Mouse (Mus musculus) embryonic stem cell, embryonic (primary cell): Measurements from ENCODE around the gene Spata25.

Experiments
- CTCF ChIA-PET, 4 experiments: fragments of 300-600 bp in 2 of 4; fragments of 350-600 bp in 2 of 4; sonication (Branson Sonifier 250); formaldehyde crosslinking; loops; one replicate each; lab custom pipeline; 2022; ENCODE audit warnings: inconsistent platforms in 2 of 4; lab: Charles Lee
- POLR2A ChIA-PET, 4 experiments: fragments of 300-600 bp in 2 of 4; fragments of 350-600 bp in 2 of 4; sonication (Branson Sonifier 250); formaldehyde crosslinking; loops; one replicate each; lab custom pipeline; 2022; ENCODE audit warnings: antibody characterized with exemption in 4 of 4, inconsistent platforms in 1 of 4; lab: Charles Lee

The Spata25 gene

DNA sequence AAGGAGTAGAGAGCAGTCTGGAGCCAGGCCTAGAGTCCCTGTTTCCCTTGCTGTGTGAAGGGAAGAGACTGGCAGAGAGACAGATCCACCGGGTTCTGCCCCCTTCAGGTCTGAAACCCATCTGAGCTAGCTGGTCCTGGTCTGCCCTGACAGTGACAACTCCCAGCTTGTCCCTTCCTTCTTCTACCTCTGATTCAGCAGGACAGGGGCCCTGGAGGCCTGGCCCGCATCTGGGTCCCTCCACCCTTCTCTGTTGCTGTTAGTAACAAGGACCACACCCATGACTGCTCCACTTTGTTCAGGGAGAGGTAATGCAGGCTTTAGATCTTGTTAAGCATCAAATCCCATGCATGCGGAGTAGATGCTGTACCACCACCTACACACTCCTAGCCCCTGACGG, 39.9 kb downstream of the Spata25 start:
- CTCF ChIA-PET: interaction anchor here in 3 of 4 experiments (0.7 to 1.3 kb wide), 4 partner anchors 8 to 79 kb away, joined by 3 to 4 read pairs (median 3); partner anchors contain the start of gene Tnnc2 (in 1 of the 3)
- POLR2A ChIA-PET: interaction anchor here in 3 of 4 experiments (0.6 to 24.1 kb wide), 17 partner anchors 10 to 103 kb away, joined by 3 to 694 read pairs (median 7); partner anchors contain the start of genes Acot8 (in 3 of the 3), Zswim3 (in 3 of the 3), Ube2c (in 2 of the 3) and Zswim1 (in 2 of the 3)

DNA sequence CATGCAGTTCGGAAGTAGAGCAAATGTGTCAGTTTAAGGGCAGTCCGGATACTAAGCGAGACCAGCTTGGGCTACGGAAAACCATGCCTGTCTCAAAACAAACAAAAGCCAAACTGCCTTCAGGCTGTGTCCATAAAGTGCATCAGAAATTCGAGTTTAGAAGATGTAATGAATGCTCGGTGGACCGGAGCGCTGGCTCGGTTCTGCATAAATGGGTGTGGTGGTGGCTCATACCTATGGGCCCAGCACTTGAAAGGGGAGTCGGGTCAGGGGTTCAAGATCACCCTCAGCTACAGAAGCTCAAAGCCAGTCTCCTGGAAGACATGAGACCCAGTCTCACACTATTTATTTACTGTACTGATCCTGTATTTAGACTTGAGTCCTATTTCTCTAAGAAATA, 40.6 kb downstream of the Spata25 start:
- ChIA-PET POLR2A (interaction anchor here in 3 of 4 experiments (0.6 to 24.1 kb wide), 20 partner anchors 9 to 1580 kb away, joined by 3 to 694 read pairs (median 6); partner anchors contain the start of genes Acot8 (in 3 of the 3), Zswim3 (in 3 of the 3), Ube2c (in 2 of the 3) and Zswim1 (in 2 of the 3)), CTCF (interaction anchor here in 1 of 4 experiments (0.9 kb wide), 1 partner anchor 11 kb away, joined by 3 read pairs; no protein-coding TSS in a partner anchor)

DNA sequence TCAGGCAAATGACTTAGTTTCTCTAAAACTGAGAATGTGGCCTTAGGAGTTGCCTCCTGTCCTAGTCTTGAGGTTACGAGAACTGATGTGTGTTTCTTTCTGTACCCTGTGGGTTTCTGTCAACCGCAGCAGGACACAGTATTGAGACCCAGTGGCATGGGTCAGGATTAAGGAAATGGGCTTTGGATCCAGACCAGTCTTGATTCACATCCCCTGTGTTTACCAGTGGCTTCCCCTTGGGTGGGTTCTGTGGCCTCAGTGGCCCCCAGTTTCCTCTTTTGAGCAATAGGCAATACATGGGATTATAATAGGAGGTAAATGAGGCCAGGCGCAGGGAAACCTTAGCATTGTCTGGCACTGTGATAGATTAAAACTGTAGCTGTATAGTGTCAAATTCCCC, 41.3 kb downstream of the Spata25 start:
- ChIA-PET CTCF (interaction anchor here in 3 of 4 experiments (0.9 to 5.3 kb wide), 5 partner anchors 7 to 18 kb away, joined by 3 to 91 read pairs (median 3); partner anchors contain the start of genes Acot8 (in 1 of the 3) and Zswim3 (in 1 of the 3)), POLR2A (interaction anchor here in 2 of 4 experiments (0.6 to 24.1 kb wide), 25 partner anchors 6 to 230 kb away, joined by 3 to 694 read pairs (median 10); partner anchors contain the start of genes Acot8 (in 2 of the 2), Ube2c (in 2 of the 2), Zswim1 (in 2 of the 2) and Zswim3 (in 2 of the 2))

GRCm38 (mm10) chr2:164786388-164786885, 41.9 kb downstream of the Spata25 start:
- POLR2A ChIA-PET: interaction anchor here (0.7 to 23.4 kb wide), 36 partner anchors 7 to 343 kb away, joined by 3 to 366 read pairs (median 6); partner anchors contain the start of genes Acot8 (in 2 of the 4), Sdc4 (in 2 of the 4), Ube2c (in 2 of the 4) and Zswim1 (in 2 of the 4)
- CTCF ChIA-PET: interaction anchor here (0.6 to 5.3 kb wide), 14 partner anchors 7 to 81 kb away, joined by 3 to 91 read pairs (median 5); partner anchors contain the start of genes Acot8 (in 1 of the 4), Ube2c (in 1 of the 4) and Zswim3 (in 1 of the 4)

DNA sequence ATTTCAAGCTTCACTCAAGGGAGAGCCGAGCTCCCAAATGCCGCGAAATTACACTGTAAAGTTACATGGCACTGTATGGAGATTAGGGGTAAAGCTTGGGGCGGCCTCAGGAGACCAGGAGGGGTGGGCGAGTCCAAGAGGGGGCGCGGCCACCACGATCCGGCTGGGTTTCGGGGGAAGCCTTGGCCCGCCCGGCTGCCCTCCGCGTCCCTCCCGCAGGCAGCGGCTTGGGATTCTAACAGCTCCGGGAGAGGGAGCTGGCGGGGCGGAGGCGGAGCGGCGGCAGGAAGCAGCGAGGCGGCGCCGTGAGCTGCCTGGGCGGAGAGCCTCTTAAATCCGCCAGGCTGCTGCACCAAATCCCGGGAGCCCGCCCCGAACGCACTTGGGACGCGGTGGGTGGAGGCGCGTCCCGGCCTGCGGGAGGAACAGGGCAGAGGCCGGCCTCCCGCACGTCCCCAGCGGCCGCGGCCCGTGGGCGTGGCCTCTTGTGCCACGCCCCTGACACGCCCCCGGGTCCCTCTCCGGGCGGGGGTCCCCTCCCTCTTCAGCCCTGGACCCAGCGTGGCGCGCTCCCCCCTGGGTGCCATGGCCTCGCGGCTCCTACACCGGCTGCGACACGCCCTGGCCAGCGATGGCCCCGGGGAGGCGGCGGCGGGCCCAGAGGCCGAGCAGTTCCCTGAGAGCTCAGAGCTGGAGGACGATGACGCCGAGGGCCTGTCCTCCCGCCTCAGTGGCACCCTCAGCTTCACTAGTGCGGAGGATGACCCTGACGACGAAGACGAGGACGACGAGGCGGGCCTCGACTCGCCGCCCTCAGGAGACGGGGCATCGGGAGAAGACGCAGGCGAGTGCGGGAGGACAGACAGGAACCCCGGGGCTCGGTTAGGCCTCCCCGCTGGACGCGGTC, 42.6 kb downstream of the Spata25 start, which contains the start of gene Snx21:
Gene Snx21, plus strand, starts transcription at position 343 of the 907 bp plus-strand sequence.
- ChIA-PET CTCF (interaction anchor here (0.6 to 5.3 kb wide), 27 partner anchors 8 to 587 kb away, joined by 3 to 91 read pairs (median 4); partner anchors contain the start of genes Acot8 (in 1 of the 4), Ctsa (in 1 of the 4), Neurl2 (in 1 of the 4) and Ube2c (in 1 of the 4)), POLR2A (interaction anchor here (0.7 to 23.4 kb wide), 48 partner anchors 8 to 342 kb away, joined by 3 to 366 read pairs (median 4); partner anchors contain the start of genes Acot8 (in 3 of the 4), Ube2c (in 3 of the 4), Zswim3 (in 3 of the 4) and Ctsa (in 2 of the 4))

- ChIA-PET CTCF (interaction anchor here (0.6 to 5.3 kb wide), 53 partner anchors 8 to 395 kb away, joined by 3 to 91 read pairs (median 4); partner anchors contain the start of genes Acot8 (in 2 of the 4), Ube2c (in 2 of the 4), Zswim3 (in 2 of the 4) and Ctsa (in 1 of the 4)), POLR2A (interaction anchor here (0.6 to 23.4 kb wide), 41 partner anchors 8 to 115 kb away, joined by 3 to 366 read pairs (median 6); partner anchors contain the start of genes Acot8 (in 3 of the 4), Ube2c (in 3 of the 4), Zswim3 (in 3 of the 4) and Ctsa (in 2 of the 4))
These were observed 43.4 kb downstream of the Spata25 start for GRCm38 (mm10) chr2:164784869-164785420.

GRCm38 (mm10) chr2:164783926-164784581, 44.3 kb downstream of the Spata25 start:
- POLR2A ChIA-PET: interaction anchor here (0.6 to 23.4 kb wide), 25 partner anchors 9 to 394 kb away, joined by 3 to 366 read pairs (median 6); partner anchors contain the start of genes Ube2c (in 3 of the 4), Acot8 (in 2 of the 4), Zswim1 (in 2 of the 4) and Zswim3 (in 2 of the 4)
- CTCF ChIA-PET: interaction anchor here (0.5 to 5.3 kb wide), 51 partner anchors 10 to 1533 kb away, joined by 3 to 91 read pairs (median 4); partner anchors contain the start of genes Acot8 (in 2 of the 4), Ube2c (in 2 of the 4), Zswim3 (in 2 of the 4) and Ctsa (in 1 of the 4)

- ChIA-PET CTCF (interaction anchor here in 3 of 4 experiments (1.0 to 5.3 kb wide), 5 partner anchors 10 to 12 kb away, joined by 3 to 42 read pairs (median 4); no protein-coding TSS in a partner anchor), POLR2A (interaction anchor here in 2 of 4 experiments (1.0 to 23.4 kb wide), 7 partner anchors 9 to 338 kb away, joined by 3 to 366 read pairs (median 5); partner anchors contain the start of genes Acot8 (in 1 of the 2), Sdc4 (in 1 of the 2), Ube2c (in 1 of the 2) and Zswim1 (in 1 of the 2))
These were observed 46.5 kb downstream of the Spata25 start for GRCm38 (mm10) chr2:164781876-164782275.

DNA sequence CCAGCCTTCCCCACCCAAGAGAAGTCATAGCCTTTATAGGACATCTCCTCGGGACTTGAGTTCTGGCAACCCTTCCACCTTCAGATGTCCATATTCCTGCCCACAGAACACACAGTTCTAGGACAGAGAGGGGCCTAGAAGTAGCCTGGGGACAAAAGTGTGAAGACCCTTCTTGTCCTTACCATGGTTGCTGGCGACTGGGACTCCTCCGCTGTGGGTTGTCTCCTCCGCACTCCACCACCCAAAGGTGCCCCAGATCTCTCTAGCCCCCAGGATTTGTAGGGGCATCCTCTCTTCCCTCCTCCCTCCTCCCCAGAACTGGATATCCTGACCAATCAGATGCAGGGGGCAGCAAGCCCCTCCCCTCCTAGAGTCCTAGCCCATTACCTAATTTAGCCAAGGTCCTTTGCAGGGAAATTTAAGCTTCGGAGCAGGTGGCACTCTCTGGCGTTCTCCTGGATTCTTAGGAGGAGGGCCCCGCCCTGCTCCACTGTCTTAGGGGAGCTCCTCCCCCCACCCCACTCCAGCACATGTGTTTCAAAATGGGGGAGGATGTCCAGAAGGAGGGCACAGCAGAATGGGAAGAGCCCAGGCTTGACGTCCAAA, 48.8 kb downstream of the Spata25 start, which contains the start of gene Tnnc2:
Gene Tnnc2, minus strand, starts transcription at position 487 of the 606 bp plus-strand sequence.
- ChIA-PET POLR2A (interaction anchor here (0.6 to 23.4 kb wide), 15 partner anchors 10 to 1207 kb away, joined by 3 to 366 read pairs (median 5); partner anchors contain the start of genes Acot8 (in 3 of the 4), Zswim3 (in 3 of the 4), Ube2c (in 2 of the 4) and Zswim1 (in 1 of the 4)), CTCF (interaction anchor here in 3 of 4 experiments (0.6 to 1.7 kb wide), 4 partner anchors 9 to 15 kb away, joined by 3 to 6 read pairs (median 4); no protein-coding TSS in a partner anchor)

GRCm38 (mm10) chr2:164778809-164779208, 49.5 kb downstream of the Spata25 start:
- ChIA-PET POLR2A (interaction anchor here in 2 of 4 experiments (1.5 to 23.4 kb wide), 3 partner anchors 13 to 26 kb away, joined by 3 to 366 read pairs (median 5); partner anchors contain the start of genes Acot8 (in 1 of the 2), Ube2c (in 1 of the 2) and Zswim3 (in 1 of the 2)), CTCF (interaction anchor here in 2 of 4 experiments (1.1 to 2.2 kb wide), 2 partner anchors 15 kb away, joined by 3 to 6 read pairs; no protein-coding TSS in a partner anchor)

- ChIA-PET POLR2A (interaction anchor here in 3 of 4 experiments (0.6 to 23.4 kb wide), 10 partner anchors 8 to 63 kb away, joined by 3 to 366 read pairs (median 6); partner anchors contain the start of genes Acot8 (in 2 of the 3), Zswim3 (in 2 of the 3), Snx21 (in 1 of the 3) and Ube2c (in 1 of the 3)), CTCF (interaction anchor here (1.1 to 2.2 kb wide), 6 partner anchors 15 to 21 kb away, joined by 3 to 14 read pairs (median 6); no protein-coding TSS in a partner anchor)
These were observed 50.4 kb downstream of the Spata25 start for GRCm38 (mm10) chr2:164778015-164778287.

DNA sequence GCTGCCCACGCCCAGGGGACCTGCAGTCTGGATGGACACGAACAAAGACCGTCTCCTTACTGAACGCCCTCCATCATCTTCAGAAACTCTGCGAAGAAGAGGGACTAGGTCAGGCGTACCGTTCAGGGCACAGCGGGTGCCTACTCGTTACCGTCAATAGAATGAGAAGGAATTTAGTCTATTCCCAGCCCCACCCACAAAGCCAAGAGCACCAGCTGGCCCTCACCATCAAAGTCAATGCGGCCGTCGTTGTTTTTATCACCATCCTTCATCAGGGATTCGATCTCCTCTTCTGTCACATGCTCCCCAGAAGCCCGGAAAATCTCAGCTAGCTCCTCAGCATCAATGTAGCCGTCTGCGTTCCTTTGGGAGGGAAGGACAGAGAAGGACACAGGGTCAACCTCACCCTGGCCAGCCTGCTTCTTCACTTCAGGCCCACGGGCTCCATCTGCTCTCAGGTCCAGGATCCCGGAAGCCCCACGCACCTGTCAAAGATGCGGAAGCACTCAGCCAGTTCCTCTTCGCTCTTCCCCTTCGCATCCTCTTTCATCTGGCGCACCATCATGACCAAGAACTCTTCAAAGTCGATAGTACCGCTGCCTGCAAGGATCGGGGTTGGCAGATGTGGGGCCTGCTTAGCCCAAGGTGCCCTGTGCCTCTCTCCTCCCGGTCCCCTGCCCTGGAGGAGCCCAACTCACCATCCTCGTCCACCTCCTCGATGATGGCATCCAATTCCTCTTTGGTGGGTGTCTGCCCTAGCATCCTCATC, 50.9 kb downstream of the Spata25 start:
- ChIA-PET POLR2A (interaction anchor here (0.6 to 23.4 kb wide), 25 partner anchors 8 to 81 kb away, joined by 3 to 366 read pairs (median 4); partner anchors contain the start of genes Acot8 (in 3 of the 4), Zswim3 (in 3 of the 4), Snx21 (in 2 of the 4) and Ube2c (in 1 of the 4)), CTCF (interaction anchor here (0.5 to 2.2 kb wide), 7 partner anchors 8 to 27 kb away, joined by 3 to 14 read pairs (median 6); partner anchors contain the start of gene Snx21 (in 1 of the 4))

DNA sequence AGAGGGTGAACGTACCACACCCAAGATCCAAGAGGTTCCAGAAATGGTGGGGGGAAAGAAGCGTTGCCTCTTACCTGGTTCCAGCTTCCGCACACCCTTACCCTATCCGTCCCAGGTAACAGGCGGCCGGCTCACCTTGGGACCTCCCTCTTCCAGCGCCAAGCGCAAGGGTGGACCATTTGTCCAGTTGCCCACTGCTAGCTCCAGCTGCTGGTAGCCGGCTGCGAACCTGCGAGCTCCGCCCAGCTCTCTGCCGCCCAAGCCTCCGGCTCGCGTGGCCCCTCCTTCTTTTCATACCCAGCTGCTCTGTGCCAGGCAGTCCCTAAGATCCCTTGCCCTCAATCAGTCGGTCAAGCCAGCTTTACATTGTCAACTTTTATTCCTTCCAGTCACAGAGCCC, 51.5 kb downstream of the Spata25 start:
- CTCF ChIA-PET: interaction anchor here (0.5 to 2.2 kb wide), 7 partner anchors 9 to 27 kb away, joined by 3 to 14 read pairs (median 6); partner anchors contain the start of gene Snx21 (in 1 of the 4)
- POLR2A ChIA-PET: interaction anchor here (0.6 to 23.4 kb wide), 28 partner anchors 8 to 373 kb away, joined by 3 to 366 read pairs (median 4); partner anchors contain the start of genes Acot8 (in 3 of the 4), Zswim3 (in 3 of the 4), Snx21 (in 2 of the 4) and Ube2c (in 1 of the 4)
